Mouse (Mus musculus) thymus, postnatal 36 days (tissue): ENCODE results near the gene Maneal.

Experiments
- DNase-seq, 2 experiments: peaks; one replicate each; pipeline ENCODE4 v3.0.0; 2022; ENCODE audit warnings: mixed read lengths in 2 of 2

Gene Maneal

DNA sequence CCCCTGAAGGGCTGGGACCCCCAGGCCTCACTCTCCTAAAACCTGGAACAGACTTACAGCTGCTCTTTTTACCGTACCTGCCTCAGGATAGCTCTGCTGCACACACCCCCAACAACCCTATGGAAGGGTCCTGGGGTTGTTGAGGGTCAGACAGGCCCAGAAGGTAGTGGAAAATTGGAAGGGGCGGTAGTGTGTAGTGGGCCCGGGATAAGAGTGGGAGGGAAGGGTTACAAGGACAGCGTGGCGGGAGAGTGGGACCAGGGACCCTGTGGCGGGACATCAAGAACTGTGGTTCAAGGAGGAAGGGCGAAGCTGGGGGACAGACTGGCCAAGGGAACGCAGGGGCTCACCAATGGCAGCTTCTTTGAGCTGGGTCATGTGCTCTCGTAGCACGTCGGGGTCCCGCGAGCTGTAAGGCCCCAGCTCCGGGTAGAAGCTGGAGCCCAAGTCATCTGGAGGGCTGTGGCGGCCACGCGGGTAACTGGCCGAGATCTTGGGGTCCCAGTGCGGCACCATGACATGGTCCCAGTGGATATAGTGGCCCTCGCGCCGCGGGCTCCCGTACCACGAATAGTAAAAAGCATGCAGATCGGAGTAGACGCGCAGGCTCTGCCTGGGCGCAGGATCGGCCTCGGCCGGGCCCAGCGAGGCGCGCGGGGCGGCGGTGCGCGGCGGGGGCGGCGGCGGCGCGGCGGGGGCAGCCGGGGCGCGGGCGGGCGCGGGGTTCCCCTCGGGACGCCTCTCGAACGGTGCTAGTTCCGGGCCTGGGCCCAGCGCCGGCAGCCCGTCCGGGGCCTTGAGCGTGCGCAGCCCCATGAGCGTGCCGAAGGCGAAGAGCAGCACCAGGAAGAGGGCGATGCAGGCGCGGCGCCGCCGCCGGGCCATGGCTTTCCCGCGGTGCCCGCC is at the start of gene Maneal:
Maneal (minus strand) TSS at position 889 of the 906 bp plus-strand sequence.
- DNase-seq, result no peak

DNA sequence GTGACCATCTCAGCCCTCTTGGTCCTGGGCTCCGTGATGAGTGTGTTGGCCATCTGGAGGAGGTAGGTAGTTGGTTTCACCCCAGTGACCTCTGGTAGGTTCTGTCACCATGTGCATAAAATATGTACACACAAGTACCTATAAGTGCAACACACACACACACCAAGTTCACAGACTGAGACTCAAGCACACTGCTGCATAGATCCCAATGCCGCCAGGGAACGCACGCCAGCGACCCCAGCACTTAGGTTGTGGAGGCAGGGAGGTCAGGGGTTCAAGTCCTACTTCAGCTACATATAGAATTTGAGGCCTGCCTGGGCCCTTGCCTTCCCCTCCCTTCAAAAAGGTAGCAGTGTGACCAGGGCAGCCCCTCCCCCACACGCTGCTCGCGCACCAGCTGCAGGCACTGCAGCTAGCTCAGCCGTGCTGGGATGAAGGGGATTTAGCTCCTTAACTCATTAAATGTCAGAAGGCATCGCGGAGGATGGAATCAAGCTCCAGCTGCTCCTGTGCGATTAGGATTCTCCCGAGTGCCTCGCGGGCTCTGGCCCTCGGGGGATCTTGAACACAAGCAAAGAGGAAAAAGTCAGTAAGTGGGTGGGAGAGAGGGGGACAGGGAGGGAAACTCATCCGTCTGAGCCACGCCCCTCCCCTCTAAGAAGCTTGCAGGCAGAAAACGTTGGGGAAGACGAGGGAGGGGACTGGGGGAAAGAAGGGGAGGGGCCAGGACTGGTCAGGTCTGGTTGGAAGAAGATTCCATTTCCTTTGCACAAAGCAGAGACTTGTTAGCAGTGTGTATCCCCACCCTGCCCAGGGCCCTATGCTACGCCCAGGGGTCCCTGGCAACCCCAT is 44.2 kb upstream of the Maneal start:
- DNase-seq, result no peak

DNA sequence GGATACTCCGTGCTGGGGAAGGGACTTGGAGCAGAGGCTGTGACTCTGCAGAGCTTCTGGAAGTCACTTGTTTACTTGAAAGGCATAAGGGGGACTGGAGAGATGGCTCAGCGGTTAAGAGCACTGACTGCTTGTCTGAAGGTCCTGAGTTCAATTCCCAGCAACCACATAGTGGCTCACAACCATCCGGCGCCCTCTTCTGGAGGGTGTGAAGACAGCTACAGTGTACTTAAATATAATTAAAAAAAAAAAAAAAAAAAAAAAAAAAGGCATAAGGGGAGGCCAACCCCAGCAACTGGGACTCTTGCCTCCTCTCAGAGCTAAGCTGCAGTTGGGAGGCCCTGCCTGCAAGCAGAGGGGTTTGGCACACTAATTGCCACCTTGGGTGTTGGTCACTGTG is 43.4 kb upstream of the Maneal start:
- no peak for DNase-seq

DNA sequence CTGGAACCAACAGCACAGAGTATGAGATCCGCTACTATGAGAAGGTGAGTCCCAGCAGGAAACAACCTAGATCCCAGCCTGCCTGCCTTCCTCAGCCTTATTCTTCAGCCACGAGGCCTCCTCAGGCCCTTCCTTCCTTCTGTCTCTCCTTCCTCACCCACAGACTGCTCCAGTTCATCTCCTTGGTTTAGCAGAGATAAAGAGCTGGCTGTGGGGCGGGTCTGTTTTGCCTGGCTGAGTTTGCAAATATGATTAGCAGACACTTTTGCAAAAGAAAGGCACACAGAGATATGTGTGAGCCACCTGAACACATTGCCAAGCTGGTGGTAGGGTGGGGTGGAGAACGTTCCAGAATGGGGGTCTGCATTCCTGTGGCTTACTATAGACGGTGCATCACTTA is 37.9 kb upstream of the Maneal start:
- DNase-seq, result no peak

DNA sequence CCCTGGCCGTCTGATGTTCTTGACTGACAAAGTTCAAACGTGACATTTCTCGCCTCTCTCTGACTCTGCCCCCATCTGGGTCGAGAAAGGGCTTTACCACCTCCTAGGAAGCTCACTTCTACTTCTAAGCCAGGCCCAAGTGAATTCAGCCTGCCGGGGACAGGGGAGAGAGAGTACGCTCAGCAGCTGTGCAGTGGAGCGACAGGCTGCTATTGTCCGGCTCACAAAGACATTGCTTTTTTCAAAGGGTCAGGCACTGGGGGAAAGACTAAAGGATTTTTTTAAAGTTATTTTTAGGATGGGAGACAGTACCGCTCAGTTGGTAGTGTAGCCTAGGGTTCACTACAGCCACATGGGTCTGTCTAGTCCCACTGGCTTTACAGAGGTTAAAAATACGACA is 36.5 kb upstream of the Maneal start:
- no peak for DNase-seq

DNA sequence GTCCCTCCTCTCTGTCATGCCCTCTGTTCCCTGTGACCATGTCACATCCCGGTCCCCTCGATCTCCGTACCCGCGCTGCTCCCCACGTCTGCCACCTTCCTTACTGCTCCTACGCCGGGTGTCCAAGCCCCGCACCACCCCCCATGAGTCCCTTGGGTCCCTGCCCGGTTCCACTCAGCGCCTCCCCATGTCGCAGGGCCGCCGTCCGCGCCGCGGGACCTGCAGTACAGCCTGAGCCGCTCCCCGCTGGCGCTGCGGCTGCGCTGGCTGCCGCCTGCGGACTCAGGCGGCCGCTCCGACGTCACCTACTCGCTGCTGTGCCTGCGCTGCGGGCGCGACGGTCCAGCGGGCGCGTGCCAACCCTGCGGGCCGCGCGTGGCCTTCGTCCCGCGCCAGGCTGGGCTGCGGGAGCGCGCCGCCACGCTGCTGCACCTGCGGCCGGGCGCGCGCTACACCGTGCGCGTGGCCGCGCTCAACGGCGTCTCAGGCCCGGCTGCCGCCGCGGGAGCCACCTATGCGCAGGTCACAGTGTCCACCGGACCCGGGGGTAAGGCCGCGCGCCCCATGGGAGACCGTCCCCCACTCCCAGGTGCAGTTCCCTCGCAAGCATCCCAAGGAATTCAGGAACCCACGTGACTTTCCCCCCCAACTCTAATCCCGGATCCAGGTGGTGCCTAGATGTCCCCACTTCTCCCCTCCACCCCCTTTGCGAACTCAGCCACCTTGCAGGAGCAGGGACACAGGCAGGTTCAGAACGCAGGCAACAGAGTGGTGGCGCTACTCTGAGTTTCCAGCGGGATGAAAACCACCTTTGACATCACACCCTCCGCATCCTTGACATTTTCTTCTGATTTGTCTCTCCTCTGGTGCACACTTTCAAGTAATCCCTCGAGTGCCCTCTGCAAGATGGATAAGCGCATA is 32.8 kb upstream of the Maneal start:
- DNase-seq, result no peak

DNA sequence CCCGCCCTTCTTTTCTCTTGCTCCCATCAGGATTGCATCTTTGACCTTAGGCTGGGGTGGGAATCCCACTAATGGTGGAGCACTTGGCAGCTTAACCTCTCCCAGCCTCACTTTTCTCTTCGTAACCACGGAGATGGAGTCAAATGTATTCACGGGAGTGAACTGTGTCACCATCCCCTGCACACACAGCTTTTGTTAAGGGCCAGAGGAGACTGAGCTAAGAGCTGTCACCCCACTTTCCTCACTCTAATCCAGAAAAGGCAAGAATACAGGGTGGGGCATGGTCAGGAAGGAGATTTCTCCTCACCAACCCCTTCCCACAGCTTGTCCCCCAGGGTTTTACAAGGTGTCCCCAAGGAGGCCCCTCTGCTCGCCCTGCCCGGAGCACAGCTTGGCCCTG is 31.8 kb upstream of the Maneal start:
- DNase-seq, result no peak

DNA sequence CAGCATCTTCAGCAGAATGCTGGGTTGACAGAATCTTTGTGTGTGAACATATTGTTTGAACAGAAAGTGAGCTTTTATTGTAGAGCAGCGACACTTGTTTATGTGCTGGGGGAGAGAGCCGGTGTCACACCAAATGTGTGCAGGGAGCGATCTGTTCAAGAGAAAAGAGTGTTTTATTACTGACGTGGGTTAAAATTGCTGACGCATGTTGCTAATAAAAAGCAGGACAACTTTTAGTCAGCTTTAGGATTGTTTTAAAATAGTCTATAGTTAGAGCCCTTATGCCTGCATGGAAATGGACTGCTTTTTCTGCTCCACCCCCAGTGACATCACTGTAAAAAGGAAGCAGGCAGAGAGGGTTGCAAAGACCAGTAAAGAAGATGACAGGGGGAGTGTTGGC is 28.9 kb upstream of the Maneal start:
- DNase-seq, result no peak

DNA sequence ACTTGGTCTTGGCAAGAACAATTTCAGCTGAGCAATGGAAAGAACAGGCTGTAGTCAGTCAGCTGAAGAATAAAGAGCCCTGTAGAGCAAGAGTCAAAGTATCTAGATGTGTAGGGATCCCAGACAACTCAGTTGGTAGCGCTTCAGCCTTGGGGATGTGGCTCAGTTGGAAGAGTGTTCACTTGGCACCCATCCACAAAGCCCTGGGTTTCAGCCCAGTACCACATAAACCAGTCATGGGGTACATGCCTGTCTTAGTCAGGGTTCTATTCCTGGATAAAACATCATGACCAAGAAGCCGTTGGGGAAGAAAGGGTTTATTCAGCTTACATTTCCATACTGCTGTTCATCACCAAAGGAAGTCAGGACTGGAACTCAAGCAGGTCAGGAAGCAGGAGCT is 28.0 kb upstream of the Maneal start:
- no peak for DNase-seq

DNA sequence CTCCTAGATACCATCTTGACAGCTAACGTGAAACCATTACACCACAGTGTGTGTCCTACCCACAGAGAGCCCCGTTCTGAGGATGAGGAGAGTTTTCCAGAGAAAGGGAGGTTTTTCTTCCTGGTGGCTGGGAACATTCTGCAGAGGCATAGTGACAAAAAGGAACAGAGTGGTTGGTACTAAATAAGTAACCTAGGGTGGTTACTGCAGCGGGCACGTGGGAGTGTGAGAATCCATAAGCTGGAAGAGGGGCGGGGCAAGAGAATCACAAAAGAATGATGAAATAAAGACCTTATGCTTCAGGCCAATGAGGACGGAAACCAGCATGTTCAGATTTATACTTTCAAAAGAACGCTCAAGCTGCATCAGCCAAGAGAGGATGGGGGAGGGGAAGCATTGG is 26.7 kb upstream of the Maneal start:
- DNase-seq, result no peak

DNA sequence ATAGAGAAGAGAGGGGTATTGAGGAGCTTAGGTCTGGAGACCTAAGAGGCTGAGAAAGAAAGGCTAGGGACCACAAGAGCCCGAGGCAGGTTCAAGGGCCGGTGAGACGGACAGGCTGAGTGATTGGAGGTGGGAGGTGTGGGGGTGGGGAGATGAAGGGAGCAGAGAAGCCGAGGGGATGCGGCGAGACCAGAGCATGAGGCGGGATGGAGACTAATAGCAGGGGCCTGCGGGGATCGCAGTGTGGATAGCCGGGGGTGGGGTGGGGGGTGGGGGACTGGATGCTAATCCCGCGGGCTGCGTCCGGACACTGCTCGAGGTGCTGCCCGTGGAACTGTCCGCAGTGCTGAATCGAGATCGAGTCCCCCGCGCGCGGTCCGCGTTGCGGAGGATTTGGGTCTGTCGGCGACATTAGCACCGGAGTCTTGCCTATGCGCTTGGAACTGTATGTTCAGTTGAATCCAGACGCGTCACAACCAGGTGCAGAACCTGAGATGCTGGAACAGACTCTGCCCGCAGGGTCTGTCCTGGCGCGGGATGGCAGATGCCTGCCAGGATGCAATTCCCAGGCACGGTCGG is 20.3 kb upstream of the Maneal start:
- DNase-seq, result no peak

DNA sequence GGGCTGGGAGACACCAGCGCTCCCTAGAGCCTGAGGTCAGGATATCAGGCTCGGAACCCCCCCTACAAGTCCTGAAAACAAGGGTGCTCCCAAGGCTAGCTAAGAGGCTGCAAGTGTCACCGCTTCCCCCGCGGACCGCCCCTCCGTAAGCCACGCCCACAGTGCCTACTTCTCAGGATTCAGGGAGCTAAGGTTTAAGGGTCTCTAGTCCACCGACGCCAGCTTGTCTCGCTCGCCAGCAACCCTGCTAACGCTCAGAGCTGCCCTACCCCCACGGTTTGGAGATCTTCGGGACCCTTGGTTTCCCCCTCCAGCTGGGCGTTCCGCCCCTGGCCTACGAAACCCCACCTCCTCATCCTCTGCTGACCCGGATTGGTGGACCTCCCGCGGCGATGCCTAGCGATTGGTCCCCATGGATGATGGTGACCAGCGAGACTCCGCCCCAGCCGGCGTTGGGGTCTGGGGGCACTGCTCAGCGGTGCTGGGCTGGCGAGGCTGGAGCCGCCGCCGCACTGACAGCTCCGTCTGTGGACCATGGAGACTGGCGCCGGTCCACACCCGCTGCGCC is 19.5 kb upstream of the Maneal start:
- DNase-seq, result no peak

DNA sequence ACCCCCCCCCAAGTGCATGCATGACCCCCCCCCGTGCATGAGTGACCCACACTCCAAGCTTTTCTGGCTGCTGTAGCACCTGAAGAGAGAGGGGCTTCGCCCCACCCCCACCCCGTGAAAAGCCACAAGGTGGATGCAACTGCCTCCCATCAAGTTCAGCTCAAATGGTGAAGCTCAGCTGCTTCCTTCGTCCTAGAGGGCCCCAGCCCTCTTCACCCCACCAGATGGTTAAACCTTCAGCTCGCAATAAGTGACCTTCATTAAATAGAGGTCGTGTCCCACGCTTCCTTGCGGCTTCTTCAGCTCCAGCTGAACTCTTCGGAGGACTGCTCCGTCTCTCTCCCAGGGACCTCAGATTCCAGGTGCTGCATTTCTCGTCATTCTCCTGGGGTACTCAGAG is 18.6 kb upstream of the Maneal start, which contains the start of gene Epha10:
Epha10 (plus strand) TSS at position 301 of the 400 bp plus-strand sequence.
- DNase-seq, result no peak

DNA sequence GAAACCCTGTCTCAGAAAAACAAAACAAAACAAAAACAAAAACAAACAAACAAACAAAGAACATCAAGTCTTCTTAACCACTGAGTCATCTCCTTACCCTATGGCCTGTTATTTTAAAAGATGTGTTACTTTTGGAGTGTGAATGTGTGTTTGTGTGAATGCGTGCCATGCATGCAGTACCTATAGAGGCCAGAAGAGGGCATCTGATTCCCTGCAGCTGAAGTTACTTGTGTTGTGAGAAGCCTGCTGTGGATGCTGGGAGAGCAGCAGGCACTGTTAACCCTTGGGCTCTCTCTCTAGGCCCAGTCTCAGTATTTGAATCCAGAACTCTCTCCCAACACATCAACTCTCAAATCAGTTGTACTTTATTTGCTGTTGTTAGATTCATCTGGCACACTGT is 10.7 kb upstream of the Maneal start:
- no peak for DNase-seq

DNA sequence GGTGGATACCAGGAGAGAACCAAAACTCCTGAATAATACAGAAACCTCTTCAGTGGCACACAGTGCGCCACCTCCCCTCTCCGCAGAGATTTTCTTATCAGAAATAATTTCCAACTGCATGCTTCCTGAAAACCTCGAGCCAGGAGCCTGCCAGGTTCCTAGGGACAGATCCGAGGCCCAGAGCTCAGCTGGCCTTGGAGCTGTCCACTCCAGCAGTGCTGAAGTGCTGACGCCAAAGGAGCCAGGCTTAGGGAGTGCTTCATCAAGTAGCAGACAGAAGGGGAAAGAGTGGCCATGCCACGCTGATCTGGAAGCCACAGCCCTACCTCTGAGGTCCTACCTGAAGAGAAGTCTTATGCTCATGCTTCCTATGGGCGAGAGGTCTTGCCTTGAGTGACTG is 1.5 kb downstream of the Maneal start:
- DNase-seq, result peak in 1 of 2 experiments; percentile 43

DNA sequence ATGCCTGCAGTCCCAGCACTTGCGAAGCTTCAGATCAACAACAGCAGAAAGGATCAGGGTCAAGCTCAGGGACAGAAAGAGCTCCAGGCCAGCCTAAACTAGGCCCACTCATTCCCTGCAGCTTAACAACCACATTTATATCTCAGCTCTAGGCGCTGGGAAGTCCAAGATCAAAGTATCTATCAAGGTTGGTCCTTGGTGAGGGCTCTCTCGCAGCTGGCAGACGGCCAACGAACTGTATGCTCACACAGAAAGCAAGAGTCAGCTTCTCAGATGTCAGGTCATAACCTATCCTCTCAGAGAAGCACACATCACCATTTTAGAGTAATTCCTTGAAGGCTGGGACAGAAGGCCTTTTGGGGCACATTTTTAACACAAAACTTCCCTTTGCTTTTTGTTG is 3.6 kb downstream of the Maneal start:
- DNase-seq, result no peak

DNA sequence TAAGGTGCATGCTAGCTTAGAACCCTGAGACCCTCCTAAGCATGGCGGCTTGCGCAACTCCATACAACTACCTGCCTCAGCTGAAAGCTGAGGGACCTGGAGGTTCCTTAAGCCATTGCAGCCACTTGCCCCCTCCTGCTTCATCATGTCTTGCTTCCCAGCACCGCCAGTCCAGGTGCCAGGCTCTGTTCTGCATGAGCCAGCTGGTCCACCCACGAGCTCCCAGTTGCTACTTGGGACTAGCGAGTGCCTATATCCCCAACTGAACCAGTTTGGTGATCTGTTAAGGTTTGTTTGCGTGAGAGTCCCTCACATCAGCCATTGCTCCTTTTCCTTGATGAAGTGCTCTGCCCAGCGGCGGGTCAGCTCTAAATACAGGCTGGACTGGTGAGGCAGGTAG is 5.7 kb downstream of the Maneal start:
- DNase-seq, result no peak

DNA sequence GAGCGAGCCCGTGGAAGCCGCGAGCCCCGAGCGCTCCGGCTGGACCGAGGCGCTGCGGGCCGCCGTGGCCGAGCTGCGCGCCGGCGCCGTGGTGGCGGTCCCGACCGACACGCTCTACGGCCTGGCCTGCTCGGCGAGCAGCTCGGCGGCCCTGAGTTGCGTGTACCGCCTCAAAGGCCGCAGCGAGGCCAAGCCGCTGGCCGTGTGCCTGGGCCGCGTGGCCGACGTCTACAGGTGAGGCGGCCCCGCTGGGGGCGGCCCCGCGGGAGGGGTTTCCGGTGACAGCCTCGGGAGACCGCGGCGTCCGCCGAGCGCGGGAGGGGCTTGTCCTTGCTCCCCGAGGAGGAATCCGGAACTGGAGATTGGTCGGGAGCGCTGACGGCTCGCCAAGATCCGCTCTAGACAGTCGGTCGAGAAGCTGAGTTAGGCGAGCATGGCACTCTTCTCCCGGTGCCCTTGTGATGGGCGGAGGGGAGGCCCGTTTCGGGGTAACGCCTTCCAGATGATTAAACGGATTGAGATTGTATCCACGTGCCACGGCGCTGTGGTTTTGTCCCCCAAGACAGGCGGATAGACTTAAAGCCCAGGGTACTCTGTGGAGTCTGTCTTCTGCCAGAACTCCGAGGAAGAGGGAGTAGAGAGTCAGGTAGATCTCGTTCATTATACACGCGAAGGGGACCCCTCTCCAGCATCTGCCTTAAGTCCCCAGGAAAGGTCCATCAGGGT is 10.9 kb downstream of the Maneal start, which contains the start of gene 1110065P20Rik:
1110065P20Rik (minus strand) TSS at position 264 of the 726 bp plus-strand sequence.
- peak; percentile 74 to 83 for DNase-seq

DNA sequence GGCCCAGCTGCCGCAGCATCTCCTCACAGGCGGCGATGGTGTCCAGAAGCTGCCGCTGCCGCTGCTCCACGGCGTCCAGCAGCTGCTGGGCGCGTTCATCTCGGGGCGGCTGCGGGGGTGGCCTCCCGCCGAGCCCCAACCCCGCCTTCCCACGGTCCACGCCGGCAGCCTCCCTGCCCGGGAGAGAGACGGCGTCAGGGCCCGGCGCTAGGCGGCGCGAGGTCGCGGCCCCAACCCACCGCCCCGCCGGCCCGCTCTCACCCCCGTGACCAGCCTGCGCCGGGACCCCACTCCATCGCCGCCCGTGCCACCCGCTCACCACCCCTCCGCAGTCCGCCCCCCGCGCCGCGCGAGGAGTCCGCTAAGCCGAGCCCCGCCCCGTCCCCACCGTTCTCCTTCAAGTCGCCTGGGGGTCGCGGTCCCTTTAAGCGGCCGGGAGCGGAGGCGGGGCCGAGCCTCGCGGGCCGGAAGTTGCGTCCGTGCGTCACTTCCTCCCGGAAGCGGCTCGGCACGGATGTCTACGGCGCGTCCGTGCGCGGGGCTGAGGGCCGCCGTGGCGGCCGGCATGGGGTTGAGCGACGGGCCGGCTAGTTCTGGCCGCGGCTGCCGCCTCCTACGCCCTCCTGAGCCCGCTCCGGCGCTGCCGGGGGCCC is 11.6 kb downstream of the Maneal start, which contains the start of gene Yrdc:
Yrdc (plus strand) TSS at position 419 of the 653 bp plus-strand sequence.
- peak; percentile 93 for DNase-seq

DNA sequence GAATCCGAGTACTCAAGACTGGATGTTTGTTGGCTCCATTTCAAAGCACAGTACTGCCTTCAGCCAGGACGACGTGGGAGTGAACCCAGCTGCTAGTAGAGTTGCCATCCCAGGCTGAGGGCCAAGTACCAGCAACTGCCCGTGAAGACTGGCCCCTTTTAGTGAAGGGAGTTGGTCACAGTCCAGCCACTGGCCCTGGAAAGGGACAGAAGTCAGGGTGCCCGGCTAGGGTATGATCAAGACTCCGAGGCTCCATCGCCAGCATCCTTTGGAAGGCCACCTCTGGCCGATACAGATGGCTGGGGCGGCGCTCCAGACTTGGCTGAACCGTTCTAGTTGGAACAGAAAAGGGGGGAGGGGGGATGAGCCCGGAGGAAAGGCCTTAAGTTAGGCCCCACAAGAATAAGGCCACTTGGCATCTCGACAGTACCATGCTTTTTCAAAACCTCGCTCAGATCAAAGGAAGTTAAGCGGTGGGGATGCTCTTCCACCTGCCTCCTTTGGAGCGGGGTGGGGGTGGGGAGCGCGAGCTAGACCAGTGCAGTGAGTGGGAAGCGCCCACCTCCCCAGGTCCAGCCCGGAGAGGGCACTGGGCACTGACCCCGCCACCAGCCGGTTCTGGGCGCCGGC is 12.2 kb downstream of the Maneal start:
- DNase-seq, result peak in 1 of 2 experiments; percentile 34
